Mouse (Mus musculus): ENCODE measurements around the gene Etv6.

DNA sequence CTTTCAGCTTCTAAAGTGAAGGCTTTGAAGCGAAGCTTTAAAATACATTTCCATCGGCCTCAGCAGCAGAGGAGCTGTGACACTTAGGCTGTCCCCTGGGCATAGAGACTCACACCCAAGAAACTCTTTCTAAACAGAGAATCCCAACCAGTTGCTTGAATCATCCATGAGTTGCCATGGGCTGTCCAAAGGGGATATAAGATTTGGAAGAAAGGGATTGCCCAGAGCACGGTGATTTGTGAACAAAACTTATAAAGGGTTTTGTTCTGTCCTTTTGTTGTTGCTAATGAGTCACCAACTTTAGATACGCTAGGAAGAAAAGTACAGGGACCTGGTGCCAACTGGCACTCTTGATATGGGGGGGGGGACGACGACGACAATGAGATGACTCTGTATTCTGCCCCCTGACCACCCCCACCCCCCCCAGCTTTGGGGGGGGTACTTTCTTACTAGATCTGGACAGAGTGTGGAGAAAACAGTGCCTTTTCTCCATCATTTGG lies 113.0 kb downstream of the Etv6 start:
- TF ChIP-seq CTCF (IDR thresholded peaks at IDR 0.05; ENCODE audit: borderline replicate concordance, extremely low read depth, insufficient read depth, insufficient read length) (no peak), POLR2A (IDR thresholded peaks at IDR 0.05; ENCODE audit: borderline replicate concordance, extremely low read depth, insufficient read depth, insufficient read length, poor library complexity, severe bottlenecking) (no peak)
